Mouse (Mus musculus) stomach, postnatal 0 days (tissue): Measurements from ENCODE around the gene Fzd10. TPM values are rescaled to one million over a fixed set of nuclear protein-coding genes. Genes with fewer than 3 reads are reported as not detected.

ENCODE experiments used
- ATAC-seq: fragments of 200-750 bp; cut with Nextera tagmentation; 2 replicates; pipeline ENCODE4 v1.8.0; 2017; ENCODE audit not compliant: low FRiP score, low TSS enrichment
- DNase-seq: peaks from one replicate; pipeline ENCODE4 v3.0.0-alpha.2; 2016; ENCODE audit warnings: low spot score
- H3K27ac ChIP-seq: fragments of 300-500 bp; sonication (generic); replicated peaks from 2 replicates; pipeline ENCODE4 v1.5.1; 2014; ENCODE audit warnings: mild to moderate bottlenecking, control low read depth
- H3K27me3 ChIP-seq: fragments of 300-500 bp; sonication (generic); 2 replicates; pipeline ENCODE4 v1.6.1; 2014; ENCODE audit warnings: low read length; ENCODE audit not compliant: control insufficient read depth, insufficient read depth
- H3K36me3 ChIP-seq: fragments of 300-500 bp; sonication (generic); 2 replicates; pipeline ENCODE4 v1.6.1; 2014; ENCODE audit warnings: low read length, mixed read lengths; ENCODE audit not compliant: control insufficient read depth, insufficient read depth
- H3K4me1 ChIP-seq: fragments of 300-500 bp; sonication (generic); replicated peaks from 2 replicates; pipeline ENCODE4 v1.6.1; 2014; ENCODE audit warnings: antibody characterized with exemption; ENCODE audit not compliant: control insufficient read depth, insufficient read depth
- H3K4me2 ChIP-seq: fragments of 300-500 bp; sonication (generic); replicated peaks from 2 replicates; pipeline ENCODE4 v1.6.1; 2014; ENCODE audit warnings: low read depth, mild to moderate bottlenecking, control low read depth, moderate library complexity
- H3K4me3 ChIP-seq: fragments of 300-500 bp; sonication (generic); 2 replicates; pipeline ENCODE4 v1.5.1; 2014; ENCODE audit warnings: low read depth, low read length, control low read depth
- H3K9ac ChIP-seq: fragments of 300-500 bp; sonication (generic); 2 replicates; pipeline ENCODE4 v1.6.1; 2014; ENCODE audit warnings: mild to moderate bottlenecking, low read length, control low read depth, mixed read lengths
- H3K9me3 ChIP-seq: fragments of 300-500 bp; sonication (generic); 2 replicates; pipeline ENCODE4 v1.6.1; 2016; ENCODE audit warnings: low read length; ENCODE audit not compliant: control insufficient read depth
- CTCF ChIP-seq: IDR thresholded peaks from 2 replicates; pipeline ENCODE4 v1.5.1; 2016; ENCODE audit warnings: antibody characterized with exemption, low read depth, mild to moderate bottlenecking, moderate library complexity
- EP300 ChIP-seq: optimal IDR thresholded peaks from 2 replicates; pipeline ENCODE3; 2016; ENCODE audit warnings: antibody characterized with exemption
- WGBS: fragments of 180-500 bp; shearing (Covaris S2); extraction: QIAGEN DNeasy Blood & Tissue Kit; methylation state at CpG from one replicate; pipeline ENCODE4 v1.1.7; 2014; 5-methylcytosine and 5-hydroxymethylcytosine counted together
- polyA plus RNA-seq: library from polyadenylated mRNA; unstranded; fragments of >200 nt; fragmentation: Nextera tagmentation; extraction: Ambion mirVana; gene quantifications from 2 replicates; pipeline ENCODE4 v1.2.1, GENCODE M21; 2015

Gene Fzd10
- polyA plus RNA-seq, 1 experiment from 2014 or later = 2.9 TPM

- no peak overlapping the region for H3K4me2 ChIP-seq
- no peaks in the 10 kb centered on the region for H3K4me1 ChIP-seq
- H3K27ac ChIP-seq = no peak overlapping the region
- H3K4me3 ChIP-seq = no peak overlapping the region
- H3K9me3 ChIP-seq = no peaks in the 10 kb centered on the region
- ATAC-seq (no peak), DNase-seq (no peak)
- no peak overlapping the region for H3K9ac ChIP-seq
- WGBS = 85% methylated on average over 9 of the region's 9 CpGs
- H3K27me3 ChIP-seq = no peaks in the 10 kb centered on the region
- H3K36me3 ChIP-seq = no peaks in the 10 kb centered on the region
- TF ChIP-seq EP300 (no peak), CTCF (no peak)
Observed at GRCm38 (mm10) chr5:128636648-128637047, 36.0 kb downstream of the Fzd10 start.

DNA sequence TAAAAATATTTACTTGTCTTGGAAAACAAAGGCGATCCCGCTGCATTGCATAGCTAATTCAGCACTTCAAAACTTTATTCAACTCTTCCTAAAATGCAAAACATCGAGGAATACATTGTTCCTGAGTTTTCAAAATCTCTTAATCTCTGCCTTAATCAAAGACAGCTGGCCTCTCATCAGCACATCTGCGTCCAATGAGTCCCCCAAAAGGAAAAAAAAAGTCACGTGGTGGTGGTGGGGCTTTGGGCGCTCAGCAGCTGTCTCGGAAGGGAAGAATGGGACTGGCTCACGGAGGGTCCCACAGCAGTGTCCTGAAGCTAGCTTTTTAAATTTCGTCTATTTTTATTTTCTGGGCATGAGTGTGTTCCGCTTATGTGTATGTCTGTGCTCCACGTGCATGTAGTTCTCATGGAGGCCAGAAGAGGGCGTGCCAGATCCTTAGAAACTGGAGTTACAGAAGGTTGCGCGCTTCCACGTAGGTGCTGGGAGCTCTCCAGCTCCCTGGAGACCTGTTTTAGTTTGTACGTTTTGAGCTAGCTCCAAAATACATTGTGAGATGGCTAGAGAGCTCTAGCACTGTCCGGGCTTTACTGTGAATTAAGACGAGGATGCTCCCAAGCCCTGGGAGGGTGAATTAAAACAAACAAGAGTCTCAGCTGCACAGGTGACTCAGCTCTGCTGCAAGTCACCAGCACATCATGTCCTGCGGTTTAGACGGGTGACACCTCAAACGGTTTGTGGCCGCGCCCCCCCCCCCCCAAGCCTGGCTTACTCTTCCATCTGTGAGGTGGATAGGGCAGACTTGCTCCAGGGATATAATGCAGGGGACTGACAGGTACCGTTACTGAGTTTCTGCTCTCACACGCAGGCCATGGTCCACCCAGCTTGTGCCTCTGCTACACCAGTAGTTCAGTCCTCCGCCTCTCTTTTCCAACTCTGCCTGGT, 36.7 kb downstream of the Fzd10 start:
- H3K36me3 ChIP-seq = no peaks in the 10 kb centered on the region
- no peak overlapping the region for H3K4me3 ChIP-seq
- DNase-seq = no peak
- 80% methylated on average over 26 of the region's 26 CpGs for WGBS
- H3K27ac ChIP-seq = no peak overlapping the region
- no peak overlapping the region for H3K4me2 ChIP-seq
- H3K9me3 ChIP-seq = no peaks in the 10 kb centered on the region
- no peaks in the 10 kb centered on the region for H3K27me3 ChIP-seq
- no peak for TF ChIP-seq EP300
- TF ChIP-seq CTCF = peak; percentile 32
- no peak for ATAC-seq
- no peak overlapping the region for H3K9ac ChIP-seq
- H3K4me1 ChIP-seq = no peaks in the 10 kb centered on the region

DNA sequence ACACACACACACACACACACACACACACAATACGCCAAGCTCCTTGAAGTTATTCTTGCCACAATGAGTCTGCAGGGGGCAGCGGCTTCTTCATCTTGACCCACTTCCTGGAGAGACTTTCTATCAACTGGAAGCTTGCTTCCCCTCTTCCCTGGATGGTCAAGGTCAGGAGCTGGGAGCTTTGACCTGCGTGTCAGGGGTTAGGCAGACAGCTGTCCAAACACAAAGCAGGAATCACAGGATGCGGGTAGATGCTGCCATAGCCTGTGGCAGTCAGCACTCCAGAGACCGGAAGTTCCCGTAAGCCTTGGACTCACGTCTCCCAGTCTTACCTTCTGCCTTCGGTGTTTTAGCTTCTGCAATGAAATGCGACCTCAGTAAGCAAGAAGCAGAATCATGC, 38.1 kb downstream of the Fzd10 start:
- Histone ChIP-seq H3K27me3 (no peaks in the 10 kb centered on the region), H3K4me3 (no peak overlapping the region), H3K9me3 (no peaks in the 10 kb centered on the region), H3K4me1 (no peaks in the 10 kb centered on the region), H3K27ac (no peak overlapping the region), H3K36me3 (no peaks in the 10 kb centered on the region), H3K4me2 (no peak overlapping the region), H3K9ac (no peak overlapping the region)
- TF ChIP-seq EP300 = no peak
- TF ChIP-seq CTCF = no peak
- WGBS = 57% methylated on average over 9 of the region's 9 CpGs
- no peak for ATAC-seq
- no peak for DNase-seq

- Histone ChIP-seq H3K9me3 (no peaks in the 10 kb centered on the region), H3K9ac (no peak overlapping the region), H3K36me3 (no peaks in the 10 kb centered on the region), H3K4me3 (no peak overlapping the region), H3K4me1 (no peaks in the 10 kb centered on the region), H3K27me3 (no peaks in the 10 kb centered on the region), H3K4me2 (no peak overlapping the region), H3K27ac (no peak overlapping the region)
- DNase-seq = no peak
- ATAC-seq = no peak
- TF ChIP-seq EP300 (no peak), CTCF (no peak)
- 66% methylated on average over 4 of the region's 4 CpGs for WGBS
Observed at GRCm38 (mm10) chr5:128643065-128643464, 42.4 kb downstream of the Fzd10 start.

DNA sequence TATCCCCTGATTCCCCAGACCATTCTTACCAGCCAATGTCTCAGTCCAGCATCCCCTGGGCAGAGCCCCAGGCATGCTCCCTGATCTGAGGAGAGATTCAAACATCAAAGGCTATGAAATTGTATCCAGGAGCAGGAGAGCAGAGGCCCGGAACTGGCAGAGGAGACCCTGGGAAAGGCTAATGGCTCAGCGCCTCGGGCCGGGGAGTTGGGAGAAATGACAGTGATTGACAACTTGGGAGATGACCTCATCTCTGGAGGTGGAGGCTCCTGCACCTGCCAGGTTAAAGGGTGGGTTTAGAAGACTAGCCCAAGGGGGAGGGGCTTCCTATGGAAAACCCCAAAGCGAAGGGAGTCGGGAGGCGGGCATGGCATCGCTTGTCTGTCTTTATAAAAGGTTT, 45.1 kb downstream of the Fzd10 start:
- H3K4me1 ChIP-seq = no peaks in the 10 kb centered on the region
- H3K4me2 ChIP-seq = no peak overlapping the region
- DNase-seq = no peak
- 47% methylated on average over 8 of the region's 8 CpGs for WGBS
- H3K9me3 ChIP-seq = no peaks in the 10 kb centered on the region
- no peaks in the 10 kb centered on the region for H3K27me3 ChIP-seq
- H3K36me3 ChIP-seq = no peaks in the 10 kb centered on the region
- ATAC-seq = no peak
- no peak overlapping the region for H3K9ac ChIP-seq
- H3K27ac ChIP-seq = no peak overlapping the region
- no peak overlapping the region for H3K4me3 ChIP-seq
- TF ChIP-seq EP300 (no peak), CTCF (no peak)

DNA sequence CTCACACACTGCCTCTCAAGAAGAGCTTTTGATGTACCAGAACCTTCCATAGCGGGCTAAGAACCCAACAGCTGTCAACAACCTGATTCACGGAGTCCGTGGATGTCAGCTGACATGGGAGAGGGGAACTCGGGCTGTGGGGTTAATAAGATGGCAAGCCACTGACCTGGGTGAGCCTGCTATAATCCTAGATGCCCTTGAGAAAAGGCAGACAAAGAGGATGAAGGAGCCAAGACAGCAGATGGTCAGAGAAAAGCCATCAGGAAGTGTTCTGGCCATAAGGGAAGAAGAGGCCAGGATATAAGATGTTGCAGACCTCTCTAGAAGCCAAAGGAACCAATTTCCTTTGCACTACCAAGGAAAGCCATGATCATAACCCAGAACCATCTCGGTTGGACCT, 45.6 kb downstream of the Fzd10 start:
- DNase-seq (no peak), ATAC-seq (no peak)
- 78% methylated on average over 5 of the region's 5 CpGs for WGBS
- no peak for TF ChIP-seq EP300
- TF ChIP-seq CTCF = no peak
- Histone ChIP-seq H3K4me3 (no peak overlapping the region), H3K27ac (no peak overlapping the region), H3K36me3 (no peaks in the 10 kb centered on the region), H3K9me3 (no peaks in the 10 kb centered on the region), H3K27me3 (no peaks in the 10 kb centered on the region), H3K4me2 (no peak overlapping the region), H3K4me1 (no peaks in the 10 kb centered on the region), H3K9ac (no peak overlapping the region)
